Mouse (Mus musculus): Measurements from ENCODE around the gene Ing2.

Gene Ing2

DNA sequence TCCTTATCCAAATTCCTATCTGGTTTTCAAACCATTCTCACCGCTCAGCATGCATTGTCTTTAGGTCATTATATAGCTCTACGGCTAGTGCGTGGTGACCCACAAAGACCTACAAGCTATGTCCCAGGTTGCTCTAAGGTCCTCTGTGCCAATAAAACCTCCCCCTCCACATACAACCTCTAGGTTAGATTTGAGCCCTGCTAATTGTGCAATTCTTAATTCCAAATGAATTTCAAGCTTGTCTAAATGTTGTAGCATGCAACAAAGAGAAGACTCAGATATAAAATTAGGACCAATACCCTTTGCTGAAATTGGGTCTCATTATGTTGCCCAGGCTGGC lies 22.6 kb downstream of the Ing2 start:
- TF ChIP-seq GATA4 (IDR thresholded peaks at IDR 0.05; ENCODE audit: insufficient replicate concordance, low read length): no peak

DNA sequence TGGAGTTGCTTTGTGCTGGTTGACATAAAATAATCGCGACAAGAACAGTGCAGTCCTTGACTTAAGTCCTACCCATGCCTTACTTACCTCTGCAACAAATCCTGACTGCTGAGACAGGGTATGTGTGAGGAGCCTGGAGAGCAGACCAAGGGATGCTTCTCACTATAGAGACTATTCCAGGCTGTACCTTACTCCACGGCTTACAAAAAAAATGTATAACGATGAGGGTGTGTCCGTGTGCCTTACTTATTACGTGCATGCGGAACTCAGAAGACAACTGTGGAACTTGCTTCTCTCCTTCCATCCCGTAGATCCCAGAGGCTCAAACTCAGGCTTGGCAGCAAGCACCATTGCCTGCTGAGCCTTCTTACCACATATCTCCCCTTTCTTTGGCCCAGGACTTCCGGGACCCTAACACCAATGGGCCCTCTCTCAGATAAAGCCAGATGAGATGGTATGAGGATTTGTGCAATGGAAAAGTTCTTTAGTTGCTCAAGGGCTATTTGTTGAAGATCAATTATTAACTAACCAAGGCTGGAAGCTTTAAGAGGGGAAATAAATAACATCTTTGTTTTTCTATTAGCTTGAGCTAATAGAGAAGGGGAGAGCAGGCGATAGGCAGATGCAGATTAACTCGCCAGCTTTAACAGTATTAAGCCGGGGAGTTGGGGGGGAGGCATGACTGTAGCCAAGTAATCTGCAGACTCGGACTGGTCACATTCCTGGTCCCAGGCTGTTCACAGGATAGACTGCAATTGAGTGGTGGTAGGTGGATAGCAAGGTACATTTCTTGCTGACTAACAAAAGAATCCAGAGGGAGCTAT lies 23.2 kb downstream of the Ing2 start:
- no peak for TF ChIP-seq GATA4 (IDR thresholded peaks at IDR 0.05; ENCODE audit: insufficient replicate concordance, low read length)

DNA sequence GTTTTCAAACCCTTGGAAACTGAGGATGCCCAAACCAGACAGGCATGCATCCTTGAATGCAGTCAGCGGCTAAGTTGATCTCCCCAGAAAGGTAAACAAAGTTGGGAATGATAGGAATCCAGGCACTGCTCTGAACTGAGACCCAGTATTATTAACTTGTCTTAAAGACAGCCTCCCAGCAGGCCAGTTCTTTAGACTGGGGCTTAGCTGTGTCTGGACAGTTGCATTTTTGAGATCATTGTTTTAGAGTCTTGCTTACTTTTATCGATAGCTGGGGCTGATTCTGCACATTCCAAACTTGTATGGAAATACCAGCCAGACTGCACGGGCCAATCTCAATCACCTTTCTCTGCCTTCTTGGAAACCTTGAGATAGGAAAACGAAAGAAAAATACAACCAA lies 24.5 kb downstream of the Ing2 start:
- TF ChIP-seq GATA4 (IDR thresholded peaks at IDR 0.05; ENCODE audit: insufficient replicate concordance, low read length): no peak

DNA sequence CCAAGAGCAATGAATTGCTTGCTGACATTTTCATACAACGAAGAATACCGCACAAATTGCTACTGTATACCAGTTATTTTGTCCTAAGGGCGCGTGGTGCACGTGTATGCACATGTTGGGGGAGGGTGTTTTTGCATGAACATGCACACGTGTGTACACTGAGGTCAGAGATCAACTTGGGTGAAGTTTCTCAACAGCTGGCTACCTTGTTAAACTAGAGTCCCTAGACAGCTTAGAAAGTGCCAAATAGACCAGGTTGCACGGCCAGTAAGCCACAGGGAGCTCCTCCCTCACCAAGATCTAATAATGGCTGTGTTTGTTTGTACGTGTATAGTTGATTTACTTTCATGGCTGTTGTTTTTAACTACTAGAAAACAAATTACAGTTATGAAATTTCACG lies 25.8 kb downstream of the Ing2 start:
- TF ChIP-seq GATA4 (IDR thresholded peaks at IDR 0.05; ENCODE audit: insufficient replicate concordance, low read length): no peak

DNA sequence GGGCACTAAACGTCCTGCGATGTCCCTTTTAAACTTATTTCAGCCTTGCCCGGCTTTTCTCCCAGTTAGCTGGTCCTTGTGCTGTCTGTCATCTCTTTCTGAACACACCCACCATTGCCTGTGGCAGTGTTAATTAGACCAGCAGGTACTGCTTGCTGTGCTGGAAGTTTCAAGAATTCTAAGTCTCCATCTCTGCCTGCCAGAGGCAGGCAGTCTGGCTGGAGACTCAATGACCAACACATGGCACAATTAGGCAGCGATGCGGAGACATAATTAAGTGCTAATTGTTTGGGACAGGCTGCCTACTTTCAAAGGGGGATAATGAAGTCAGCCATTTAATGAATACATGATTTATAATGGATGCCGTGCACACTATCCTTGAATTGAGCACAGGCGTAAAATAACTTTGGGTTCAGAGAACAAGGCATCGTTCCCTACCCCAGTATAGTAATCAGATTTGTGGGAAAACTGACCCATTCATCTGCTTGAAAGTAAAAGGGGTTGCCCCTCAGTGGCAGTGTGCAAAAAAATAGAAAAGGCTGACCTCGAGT lies 32.8 kb downstream of the Ing2 start:
- no peak for TF ChIP-seq GATA4 (IDR thresholded peaks at IDR 0.05; ENCODE audit: insufficient replicate concordance, low read length)

- TF ChIP-seq GATA4 (IDR thresholded peaks at IDR 0.05; ENCODE audit: insufficient replicate concordance, low read length): no peak
Measured at GRCm38 (mm10) chr8:47637152-47637551, 38.2 kb downstream of the Ing2 start.

GRCm38 (mm10) chr8:47636032-47636431 lies 39.3 kb downstream of the Ing2 start:
- no peak for TF ChIP-seq GATA4 (IDR thresholded peaks at IDR 0.05; ENCODE audit: insufficient replicate concordance, low read length)

DNA sequence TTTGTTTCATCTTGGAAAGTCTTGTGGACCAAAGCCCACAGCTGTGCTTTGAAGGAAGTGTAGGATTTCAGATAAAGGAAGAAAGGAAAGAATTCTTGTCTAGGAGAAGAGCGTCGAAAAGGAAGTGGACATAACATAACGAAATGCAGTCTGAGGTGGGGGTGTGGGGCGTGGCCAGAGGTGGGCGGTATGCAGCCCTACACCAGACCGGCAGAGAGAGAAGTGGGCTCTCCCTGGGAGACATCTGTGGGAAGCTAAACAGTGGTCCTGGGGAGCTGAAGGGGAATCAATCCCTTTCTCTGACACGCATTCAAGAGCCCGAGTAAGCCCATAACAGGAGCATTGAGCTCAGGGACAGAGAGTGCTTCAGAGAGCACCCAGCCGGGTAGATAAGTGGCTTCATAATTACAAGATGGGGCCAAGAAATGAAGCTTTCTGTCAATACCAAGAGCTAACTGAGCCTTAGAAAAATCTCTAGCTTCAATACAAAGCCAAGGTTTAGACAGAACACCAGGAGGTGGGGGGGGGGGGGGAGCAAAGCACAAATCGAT lies 40.5 kb downstream of the Ing2 start:
- no peak for TF ChIP-seq GATA4 (IDR thresholded peaks at IDR 0.05; ENCODE audit: insufficient replicate concordance, low read length)

DNA sequence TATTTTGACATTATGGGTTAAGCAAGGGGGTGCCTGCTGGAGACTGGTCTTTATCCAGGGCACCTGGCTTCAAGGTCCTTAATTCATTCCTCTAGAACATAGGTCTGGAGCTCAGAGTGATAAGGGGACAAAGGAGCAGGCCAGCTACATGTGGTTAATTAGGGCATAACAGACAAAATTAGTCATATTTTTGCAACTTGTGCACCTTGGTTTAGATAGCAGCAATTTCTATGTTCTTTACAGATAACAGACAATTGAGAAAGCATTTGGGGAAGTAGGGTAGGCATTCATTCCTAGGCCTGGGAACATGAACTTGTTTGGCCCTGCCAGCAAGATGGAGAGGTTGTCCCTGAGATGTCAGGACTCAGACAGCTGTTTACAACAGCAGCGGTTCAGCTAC lies 54.2 kb downstream of the Ing2 start:
- no peak for TF ChIP-seq GATA4 (IDR thresholded peaks at IDR 0.05; ENCODE audit: insufficient replicate concordance, low read length)

Measured in liver, adult (tissue).